Mouse (Mus musculus): ENCODE data around the gene Tbk1.

- no peak for TF ChIP-seq CTCF (IDR thresholded peaks at IDR 0.05; ENCODE audit: extremely low read depth, insufficient read depth, low read length)
- TF ChIP-seq POLR2A (IDR thresholded peaks at IDR 0.05; ENCODE audit: extremely low read depth, insufficient read depth, low read length): no peak
Measured at GRCm38 (mm10) chr10:121531541-121531940, 55.0 kb downstream of the Tbk1 start.
